Mouse (Mus musculus) myocyte (in vitro differentiated cells): Measurements from ENCODE around the gene Stard13.

Source experiments
- E2F4 ChIP-seq: IDR thresholded peaks from one replicate; pipeline ENCODE4 v1.6.1; 2011; ENCODE audit warnings: mild to moderate bottlenecking, control low read depth, moderate library complexity; ENCODE audit not compliant: insufficient read depth
- MAX ChIP-seq: IDR thresholded peaks from one replicate; pipeline ENCODE4 v1.6.1; 2011; ENCODE audit warnings: low read depth, mild to moderate bottlenecking, control low read depth
- MYOG ChIP-seq, 3 experiments: IDR thresholded peaks; one replicate each; pipeline ENCODE4 v1.6.1; 2011; ENCODE audit warnings: control low read depth in 2 of 3, low read depth in 2 of 3, mild to moderate bottlenecking in 2 of 3; ENCODE audit not compliant: insufficient read length in 2 of 3, control insufficient read depth in 1 of 3, insufficient read depth in 1 of 3
- POLR2A ChIP-seq: IDR thresholded peaks from one replicate; pipeline ENCODE4 v1.6.1; 2011; ENCODE audit warnings: low read depth, mild to moderate bottlenecking, control low read depth, moderate library complexity; ENCODE audit not compliant: insufficient read length
- USF1 ChIP-seq: IDR thresholded peaks from one replicate; pipeline ENCODE4 v1.6.1; 2011; ENCODE audit warnings: low read depth, mild to moderate bottlenecking, control low read depth, moderate library complexity

DNA sequence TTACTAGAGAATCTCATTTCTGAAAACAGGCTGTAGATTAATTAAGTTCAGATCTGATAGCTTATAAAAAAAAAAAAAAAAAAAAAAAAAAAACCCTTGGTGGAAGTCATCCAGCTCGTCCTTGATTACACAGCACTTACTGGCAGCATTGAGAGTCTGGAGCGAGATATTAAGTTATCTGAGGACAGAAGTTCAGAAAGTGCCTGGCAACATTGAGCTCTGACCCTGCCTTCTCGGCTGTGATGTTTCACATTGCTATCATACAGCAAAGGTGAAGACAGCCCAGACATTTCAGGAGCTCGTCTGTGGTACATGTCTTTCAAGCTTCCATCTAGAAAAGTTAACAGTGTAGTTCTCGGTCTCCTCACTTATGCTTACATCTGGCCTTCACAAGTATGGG is 95.7 kb downstream of the Stard13 start:
- TF ChIP-seq POLR2A (no peak), USF1 (no peak), MYOG (IDR thresholded peaks at IDR 0.05; ENCODE audit: control insufficient read depth in 1 of 3, insufficient read depth in 1 of 3, insufficient read length in 2 of 3, low read depth in 2 of 3) (no peak), E2F4 (no peak), MAX (no peak)
